Mouse (Mus musculus): ENCODE measurements around the gene Nup210. TPM values are rescaled to one million over a fixed set of nuclear protein-coding genes. Genes with fewer than 3 reads are reported as not detected.
"Not testable (repeated sequence)": the region's sequence is repeated elsewhere in the genome, so short reads cannot be mapped to it uniquely, and the experiment has no call there.

Gene Nup210
- polyA plus RNA-seq, 2 experiments from 2014 or later = 61.6 to 82.1 TPM

DNA sequence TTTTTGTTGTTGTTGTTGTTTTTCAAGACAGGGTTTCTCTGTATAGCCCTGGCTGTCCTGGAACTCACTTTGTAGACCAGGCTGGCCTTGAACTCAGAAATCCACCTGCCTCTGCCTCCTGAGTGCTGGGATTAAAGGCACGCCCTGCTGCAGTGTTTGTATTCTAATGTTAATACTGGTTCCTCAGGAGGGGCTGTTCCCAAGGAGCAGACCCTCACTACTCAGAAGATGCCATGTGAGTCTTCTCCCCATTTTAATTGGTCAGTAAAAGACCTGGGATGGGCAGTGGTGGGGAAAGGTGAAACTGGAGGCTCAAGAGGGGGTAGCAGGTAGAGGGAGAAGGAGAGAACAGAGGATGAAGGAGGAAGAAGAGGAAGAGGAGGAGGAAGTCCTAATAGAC lies 13.2 kb downstream of the Nup210 start:
- ATAC-seq = not testable (repeated sequence)

DNA sequence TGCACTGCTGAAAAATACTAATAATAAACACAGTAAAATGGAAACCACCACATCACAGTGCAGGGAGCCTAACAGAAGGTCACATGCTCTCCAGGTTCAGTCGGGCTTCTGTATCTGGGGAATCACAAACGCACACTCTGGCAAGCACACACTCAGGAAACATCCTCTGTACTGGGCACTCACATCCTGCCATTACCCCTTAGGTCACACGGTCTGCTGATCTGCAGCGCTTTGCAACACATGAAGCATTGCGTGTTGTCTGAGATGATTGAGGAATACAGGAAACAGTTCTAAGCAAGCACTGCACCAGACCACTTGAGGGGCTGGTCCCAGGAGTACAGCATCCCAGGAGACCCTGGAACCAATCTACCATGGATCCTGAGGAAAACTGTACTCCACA lies 16.0 kb downstream of the Nup210 start:
- no peak for ATAC-seq

DNA sequence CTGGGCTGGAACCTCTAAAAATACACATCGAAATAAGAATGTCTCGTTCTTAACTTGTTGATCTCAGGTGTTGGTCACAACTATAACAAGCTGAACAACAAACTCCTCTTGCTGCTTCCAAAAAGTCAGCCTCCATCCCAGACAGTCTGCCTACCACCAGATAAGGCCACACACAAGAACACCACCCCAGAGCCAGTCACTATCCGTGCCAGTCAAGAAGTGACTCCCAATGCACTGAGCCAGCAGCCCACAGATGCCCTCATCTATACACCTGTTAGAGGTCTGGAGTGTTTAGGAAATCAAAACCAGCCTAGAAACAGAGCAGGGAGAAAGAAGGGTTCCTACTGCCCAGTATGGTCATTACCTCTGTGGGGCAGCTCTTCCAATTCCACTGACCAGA lies 18.8 kb downstream of the Nup210 start:
- ATAC-seq = no peak

DNA sequence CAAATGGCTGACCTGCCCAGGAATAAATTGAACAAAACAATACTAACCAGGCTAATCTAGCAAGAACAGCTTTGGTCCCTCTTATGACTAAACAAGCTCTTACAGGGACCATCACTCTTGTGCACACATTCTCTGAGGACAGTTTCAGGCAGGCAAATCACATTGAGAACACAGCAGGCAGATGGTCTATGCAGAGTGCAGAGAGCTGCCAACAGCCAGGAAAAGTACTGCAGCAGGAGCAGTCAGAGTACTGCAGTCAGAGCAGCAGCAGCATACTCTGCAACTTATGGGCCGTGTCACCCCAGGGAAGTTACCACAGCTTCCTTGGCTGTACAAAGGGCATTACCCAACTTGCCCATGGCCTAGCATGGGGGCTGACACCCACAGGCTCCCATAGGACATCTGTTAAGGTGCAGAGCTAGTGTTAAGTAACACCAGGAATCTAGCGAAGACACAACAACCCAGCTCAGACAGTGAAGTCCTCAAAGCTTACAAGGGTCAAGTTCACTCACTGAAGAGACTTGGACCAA lies 21.5 kb downstream of the Nup210 start:
- no peak for ATAC-seq

DNA sequence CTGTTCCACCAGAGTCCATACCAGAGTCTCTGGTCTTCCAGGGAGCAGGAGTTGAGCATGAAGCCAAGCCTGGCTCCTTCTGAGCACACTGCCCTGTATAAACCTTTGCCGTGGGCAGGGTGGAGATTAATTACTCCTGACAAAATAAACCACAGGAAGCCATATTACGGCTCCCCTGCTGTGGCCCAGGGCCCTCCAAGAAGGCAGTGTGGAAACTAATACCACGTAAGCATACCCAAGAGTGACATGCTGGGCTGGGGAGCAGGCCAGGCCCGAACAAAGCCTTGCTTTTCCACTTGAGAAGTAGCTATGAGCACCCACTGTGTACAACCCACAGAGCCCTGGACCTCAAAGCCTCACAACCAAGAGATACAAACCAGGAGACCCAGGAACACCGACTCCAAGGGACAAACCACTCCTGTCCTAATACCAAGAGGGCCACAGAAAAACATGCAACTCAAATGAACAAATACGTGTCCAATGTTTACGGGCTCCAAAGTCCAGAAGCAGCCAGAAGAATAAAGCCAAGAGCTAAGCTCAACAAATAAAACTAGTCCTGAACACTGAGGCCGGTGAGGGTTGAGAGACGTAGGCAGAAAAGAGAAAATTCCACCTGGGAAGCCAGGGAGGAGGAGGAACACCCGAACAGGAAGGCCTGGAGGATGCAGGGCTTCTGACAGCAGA lies 24.3 kb downstream of the Nup210 start:
- ATAC-seq = no peak

DNA sequence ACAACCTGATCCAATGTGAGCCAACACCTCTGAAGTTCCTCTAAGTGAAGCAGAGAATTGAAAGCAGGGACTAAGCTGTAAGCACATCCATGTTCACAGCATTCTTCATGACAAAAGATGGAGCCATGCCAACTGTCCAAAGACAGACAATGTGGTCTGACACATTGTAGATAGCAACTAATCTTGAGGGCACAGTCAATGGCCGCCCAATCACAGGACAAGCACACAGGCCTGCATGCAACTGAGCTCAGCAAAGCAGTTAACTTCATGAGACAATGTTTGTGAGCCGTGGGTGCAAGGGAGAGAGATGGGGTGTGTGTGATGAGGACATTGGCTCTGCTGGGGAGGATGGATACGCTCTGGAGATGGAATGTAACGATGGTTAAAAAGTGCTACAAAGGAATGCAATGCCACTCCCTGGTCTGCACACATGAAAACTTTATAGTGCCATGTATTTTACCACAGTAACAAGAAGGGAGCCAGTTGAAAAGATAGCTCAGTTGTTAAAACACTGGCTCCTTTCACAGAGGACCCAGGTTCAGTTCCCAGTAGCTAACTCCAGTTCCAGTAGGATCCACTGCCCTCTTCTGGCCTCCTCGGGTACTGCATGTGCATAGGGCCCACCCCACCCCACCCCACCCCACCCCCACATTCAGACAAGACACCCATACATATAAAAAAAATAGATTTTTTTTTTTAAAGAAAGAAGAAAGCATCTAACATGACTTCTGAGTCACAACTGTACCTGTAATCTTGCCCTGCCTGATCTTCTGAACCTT lies 31.3 kb downstream of the Nup210 start:
- no peak for ATAC-seq

DNA sequence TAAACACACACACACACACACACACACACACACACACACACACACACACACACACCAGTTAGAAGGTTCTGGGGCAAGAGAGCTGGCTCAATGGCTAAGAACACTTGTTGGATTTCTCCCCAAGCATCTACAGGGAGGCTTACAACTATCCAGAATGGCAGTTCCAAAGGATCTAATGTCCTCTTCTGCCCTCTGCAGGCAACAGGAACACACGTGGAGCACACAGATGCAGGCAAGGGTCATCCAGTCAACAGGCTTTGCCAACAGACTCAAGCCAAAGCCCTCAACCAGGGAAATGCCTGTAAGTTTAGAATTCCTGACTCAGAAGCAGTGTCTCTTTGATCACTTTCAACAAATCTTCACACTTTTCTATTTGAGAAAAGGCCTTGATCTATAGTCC lies 36.6 kb downstream of the Nup210 start:
- ATAC-seq = no peak

DNA sequence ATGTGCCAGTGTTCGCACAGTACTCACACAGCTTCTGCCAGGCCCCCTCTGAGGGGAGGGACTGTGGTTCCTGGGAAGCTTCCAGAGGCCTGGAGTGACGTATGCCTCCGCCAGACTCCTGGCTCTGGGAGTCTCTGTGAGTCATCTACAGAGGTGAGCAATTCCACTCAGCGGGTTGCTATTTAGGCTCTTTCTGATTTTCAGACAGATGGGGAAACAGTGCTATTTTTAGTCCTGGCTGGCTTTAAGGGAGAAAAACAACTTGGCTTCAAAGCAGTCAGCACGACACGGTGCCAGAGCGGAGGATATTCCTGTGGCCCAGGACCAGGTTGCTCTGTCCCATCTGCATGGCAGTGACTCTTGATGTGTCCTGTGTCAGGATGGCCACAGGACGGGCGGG lies 40.4 kb downstream of the Nup210 start:
- ATAC-seq = no peak

DNA sequence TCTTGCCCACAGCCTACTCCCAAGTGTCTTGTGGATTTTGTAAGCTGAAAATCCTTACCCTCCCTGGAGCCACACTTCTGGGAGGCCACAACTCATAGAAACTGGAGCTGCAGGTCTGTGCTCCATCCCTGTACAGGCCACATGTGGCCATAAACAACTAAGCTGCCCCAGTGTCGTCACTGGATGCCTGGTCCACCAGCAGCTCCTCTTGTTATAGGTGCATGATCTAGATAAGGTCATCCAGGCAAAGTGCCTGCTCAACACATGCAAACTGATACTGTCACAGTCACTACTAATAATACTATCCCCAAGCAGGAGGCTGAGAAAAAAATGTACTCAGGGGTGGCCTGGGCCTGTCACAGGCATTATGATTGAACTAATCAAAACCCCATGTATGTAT lies 48.1 kb downstream of the Nup210 start:
- no peak for ATAC-seq

DNA sequence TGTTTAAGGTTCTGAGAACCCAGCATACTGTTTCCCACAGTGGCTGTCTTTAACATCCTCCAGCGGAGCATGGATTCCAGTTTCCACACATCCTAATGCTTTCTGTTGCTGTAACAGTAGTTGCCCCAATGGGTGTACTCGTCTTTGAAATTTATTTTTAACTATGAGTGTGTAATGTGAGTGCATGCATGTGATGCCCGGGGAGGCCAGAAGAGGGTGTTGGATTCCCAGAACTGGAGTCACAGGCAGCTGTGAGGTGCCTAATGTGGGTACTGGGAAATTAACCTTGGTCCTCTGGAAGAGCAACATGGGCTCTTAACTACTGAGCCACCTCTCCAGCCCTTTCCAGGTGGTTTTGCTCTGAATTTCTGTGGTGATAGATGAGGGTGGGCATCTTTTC lies 49.6 kb downstream of the Nup210 start:
- ATAC-seq = no peak

DNA sequence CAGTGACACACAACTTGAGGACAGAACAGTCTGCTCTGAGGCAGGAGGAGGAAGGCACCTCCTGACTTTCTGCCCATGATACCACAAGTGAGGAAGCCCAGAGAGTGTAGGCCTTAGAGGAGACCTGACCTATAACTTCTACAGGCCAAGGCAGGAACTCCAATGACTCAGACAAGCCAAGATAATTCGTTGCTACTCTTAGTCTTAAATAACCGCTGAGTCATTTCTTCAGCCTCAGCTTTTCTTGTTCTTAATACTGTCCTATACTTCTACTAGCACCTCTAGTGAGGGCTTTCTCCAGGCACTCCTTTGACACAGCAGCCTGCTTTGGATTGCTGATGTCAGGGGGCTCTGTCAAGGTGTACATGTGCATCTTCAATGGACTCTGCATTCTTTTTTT lies 55.3 kb downstream of the Nup210 start:
- ATAC-seq = no peak

DNA sequence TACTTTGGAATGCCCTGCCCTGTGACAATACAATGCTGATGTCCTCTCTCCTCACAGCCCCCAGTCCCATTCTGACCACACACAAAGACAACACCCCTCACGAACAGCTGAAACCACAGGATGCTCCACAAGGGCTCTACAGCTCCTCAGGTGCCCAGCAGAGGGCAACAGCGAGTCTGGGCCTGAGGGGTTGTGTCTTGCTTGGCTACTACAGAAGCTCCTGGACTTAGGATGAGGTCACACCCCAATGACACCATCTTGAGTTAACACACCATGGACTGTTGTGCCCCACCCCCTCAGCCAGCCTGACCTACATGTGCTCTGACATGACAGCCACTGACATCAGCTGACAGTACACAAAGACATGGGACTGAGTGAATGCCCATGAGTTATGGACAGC lies 56.9 kb downstream of the Nup210 start:
- ATAC-seq = peak; percentile 63

DNA sequence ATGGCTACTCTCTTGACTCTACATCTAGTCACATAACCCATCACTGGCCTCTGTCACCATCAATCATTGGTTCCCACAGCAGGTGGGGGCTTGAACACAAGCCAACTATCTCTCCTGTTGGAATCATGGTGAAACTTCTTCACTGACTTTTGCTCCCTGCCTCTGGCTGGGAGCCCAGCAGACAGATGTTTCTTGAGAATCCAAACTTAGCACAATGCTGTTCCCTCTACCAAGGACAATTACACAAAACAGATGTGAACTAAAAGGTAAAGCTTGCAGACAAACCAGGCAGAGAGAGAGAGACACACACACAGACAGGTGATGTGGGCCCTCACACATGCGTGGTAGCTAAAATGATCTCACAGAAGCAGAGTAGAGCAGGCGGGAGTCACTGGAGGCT lies 58.6 kb downstream of the Nup210 start:
- no peak for ATAC-seq

DNA sequence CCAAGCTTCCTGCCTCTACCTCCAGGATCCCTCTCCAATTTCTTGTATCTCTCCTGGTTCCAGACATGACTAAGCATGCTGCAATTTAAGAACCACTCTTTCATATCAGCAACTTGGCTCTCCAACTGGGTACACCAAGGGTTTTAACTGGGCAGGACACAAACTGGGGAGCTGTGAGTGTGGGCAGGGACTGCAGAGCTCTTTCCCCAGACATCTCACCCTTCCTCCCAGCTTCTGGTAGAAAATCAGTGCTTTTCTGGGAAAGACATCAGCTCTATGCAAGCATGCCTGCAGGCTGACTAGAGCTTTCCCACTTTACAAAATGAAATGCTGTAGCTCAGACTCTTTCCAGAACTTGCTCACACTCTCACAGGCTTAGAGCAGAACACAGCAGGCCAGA lies 60.3 kb downstream of the Nup210 start:
- ATAC-seq = no peak

DNA sequence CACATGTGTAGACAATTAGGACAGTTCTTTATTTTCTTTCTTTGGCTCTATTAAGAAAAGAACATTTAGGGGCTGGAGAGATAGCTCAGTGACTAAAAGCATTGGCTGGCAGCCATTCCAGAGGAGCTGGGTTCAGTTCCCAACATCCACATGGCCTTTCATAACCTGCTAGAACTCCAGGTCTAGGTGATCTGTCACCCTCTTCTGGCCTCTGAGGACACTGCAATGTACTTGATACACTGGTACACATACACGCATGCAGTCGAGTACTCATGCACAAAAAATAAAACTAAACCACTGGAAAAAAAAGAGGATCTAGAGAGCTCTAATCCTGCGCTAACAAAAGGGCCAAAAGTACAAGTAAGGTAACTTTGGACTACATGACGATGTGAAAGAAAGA lies 64.1 kb downstream of the Nup210 start:
- no peak for ATAC-seq

DNA sequence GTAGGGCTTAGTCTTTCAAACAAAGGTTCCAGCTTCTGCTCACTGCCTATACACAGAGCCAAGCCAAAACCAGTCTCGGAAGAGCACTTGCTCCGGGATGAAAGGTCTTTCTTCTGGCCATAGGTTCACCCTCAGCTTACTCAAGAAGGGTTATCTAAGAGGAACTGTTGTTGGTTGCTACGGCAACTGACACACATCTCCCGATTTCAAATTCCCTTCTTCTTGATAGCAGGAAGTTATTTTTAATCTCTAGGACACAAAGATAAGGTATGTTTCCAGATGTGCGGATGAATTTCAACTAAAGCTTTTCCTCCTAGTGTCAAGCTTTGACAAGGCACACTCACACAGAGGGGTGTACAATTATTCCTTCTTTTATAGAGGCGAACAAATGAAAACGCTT lies 68.6 kb downstream of the Nup210 start:
- ATAC-seq = no peak

DNA sequence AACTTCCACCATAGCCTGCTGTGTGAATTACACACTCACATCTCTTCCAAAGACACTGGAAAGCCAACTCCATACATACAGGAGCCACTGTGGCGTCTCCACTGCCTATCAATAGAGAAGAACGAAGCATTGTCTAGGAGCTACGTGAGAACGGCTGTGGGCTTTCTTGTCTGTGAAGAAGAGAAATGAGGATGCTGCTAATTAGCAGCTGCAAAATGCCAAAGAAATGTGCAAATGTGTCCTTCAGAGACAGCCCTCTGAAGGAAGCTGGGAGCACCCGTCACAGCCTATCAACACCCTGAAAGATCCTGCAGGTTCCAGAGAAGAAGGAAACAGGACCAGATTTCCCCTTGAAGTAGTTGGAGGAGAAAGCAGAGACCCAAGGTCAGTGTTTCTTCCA lies 69.2 kb downstream of the Nup210 start:
- ATAC-seq = no peak

DNA sequence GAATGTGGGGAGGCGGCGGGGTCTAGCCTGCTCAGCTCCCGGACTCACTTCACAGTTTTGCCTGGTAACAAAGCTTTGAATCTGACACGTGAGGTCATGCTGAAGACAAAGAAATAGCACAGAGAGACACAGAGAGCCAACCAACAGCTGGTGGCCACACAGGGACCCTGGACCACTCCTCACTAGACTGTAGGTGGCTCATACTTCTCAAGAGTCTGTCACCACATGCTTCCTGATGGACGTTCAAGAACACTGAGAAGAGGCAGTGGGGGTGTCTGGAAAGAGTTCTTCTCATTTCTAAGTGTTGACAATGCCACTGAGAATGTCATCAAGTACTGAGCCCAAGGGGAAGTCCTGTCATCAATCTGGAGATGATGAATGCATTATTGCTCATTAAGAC lies 70.4 kb downstream of the Nup210 start:
- ATAC-seq = no peak

DNA sequence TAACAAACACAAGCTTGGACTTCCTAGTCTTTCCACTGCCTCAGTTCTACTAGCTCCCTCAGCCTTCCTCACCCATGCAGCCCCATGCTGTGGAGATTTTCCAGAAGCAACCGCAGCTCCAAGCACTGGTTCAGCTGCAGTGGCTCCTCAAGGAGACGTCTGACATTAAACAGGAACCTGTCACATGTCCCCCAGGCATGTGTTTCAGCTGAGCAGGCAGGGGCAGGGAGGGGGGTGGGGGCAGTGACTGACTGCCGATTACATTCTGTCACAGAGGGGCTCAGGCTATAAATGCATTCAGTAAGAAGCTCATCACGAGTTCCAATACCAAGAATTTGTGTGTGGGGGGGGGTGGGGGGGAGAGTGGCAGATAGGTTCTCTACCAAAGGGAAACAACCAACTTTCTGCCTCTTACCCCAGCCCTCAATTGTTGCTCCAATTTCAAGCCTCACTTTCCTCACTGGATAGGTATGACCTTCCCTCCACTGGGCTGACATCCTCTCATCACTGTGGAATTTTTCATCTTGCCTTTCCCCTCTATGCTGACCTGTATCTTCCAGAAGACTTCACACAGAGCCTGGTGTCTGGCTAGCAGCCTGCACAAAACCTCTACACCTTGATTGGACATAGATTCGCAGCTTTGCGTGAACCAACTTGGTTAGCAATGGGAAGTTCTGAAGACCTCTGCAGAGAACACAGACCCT lies 71.8 kb downstream of the Nup210 start:
- ATAC-seq = no peak

DNA sequence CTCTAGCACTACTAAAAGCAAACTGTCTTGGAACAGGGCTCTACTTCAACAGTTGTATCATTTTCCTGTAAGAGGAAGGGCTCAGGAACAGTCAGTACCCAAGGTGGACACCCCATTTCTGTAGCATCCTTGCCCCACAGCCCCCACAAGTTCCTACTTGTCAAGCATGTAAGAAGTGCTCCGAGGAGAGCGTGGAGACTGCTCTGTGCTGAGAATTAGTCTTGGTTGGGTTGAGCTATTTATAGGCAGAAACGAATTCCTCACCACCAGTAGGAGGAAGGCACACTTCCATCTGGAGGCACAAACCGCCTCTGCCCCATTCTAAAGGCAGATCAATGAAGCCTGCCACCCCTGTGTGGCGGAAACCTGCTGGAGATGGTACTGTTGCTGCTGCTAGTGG lies 75.3 kb downstream of the Nup210 start:
- ATAC-seq = no peak

DNA sequence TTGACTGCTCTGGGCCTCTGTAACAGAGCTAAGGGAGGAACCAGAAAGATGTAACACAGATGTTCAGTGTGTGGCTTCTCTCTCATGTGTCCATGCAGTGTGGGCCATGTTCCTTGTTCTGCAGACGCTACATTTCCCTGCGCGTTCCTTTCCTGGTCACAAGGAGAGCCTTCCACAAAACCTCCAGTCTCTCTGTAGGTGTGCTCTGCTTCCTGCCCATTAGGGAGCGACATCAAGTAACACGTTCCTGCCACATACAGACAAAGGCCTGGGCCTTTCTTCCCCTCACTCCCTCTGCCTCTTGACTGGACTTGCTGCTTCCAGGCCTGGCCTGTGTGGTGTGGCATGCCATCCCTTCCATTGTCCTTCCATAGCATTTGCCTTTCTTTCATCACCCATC lies 88.4 kb downstream of the Nup210 start:
- ATAC-seq = no peak

DNA sequence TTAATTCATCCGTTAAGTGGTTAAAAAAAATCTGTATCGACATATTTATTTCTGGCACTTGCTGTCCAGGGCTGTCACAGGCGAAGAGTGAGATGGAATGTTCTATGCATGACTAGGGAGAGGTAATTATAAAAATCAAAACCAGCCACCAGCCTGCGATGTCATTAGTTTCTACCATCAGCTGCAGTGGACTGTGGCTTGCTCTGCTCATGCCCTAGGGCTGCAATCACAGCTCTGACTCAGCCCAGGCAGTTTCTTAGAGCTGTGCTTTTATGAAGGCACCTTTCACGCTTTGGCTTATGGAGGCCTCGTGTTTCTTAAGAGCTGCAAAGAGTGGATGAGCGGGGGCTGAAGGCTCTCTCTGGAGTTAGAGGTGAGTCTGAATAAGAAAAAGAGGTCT lies 95.8 kb downstream of the Nup210 start:
- no peak for ATAC-seq

DNA sequence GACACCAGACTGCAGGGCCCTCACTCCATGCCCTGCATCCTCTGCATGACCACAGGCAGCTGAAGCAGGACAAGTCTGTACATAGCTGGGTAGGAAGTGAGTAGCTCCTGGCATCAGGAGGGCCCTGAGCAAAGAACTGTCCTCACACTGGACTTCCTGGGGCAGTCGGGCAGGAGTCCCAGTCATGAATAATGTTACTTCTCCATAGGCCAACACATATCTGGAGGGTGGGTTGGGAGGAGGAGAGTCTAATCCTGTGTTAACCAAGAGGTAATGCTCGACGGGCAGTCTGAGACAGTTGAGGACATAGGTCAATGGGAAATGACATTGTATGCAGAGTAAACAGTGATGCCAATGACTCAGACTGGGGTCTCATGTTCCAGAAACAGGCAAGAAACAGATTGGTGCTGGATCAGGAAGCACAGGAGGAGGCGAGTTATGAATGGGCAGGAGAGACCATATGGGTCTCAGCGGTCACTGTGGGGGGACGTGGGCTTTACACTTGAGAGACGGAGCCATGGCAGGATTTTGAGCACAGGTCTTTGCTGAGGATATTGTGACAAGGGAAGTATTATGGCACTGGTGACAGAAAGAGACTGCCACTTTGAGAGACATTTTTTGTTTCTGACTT lies 99.9 kb downstream of the Nup210 start:
- ATAC-seq = no peak
